Mouse (Mus musculus) frontal cortex, postnatal 25 days (tissue): ENCODE data around the gene Pdcd6.

Experiments
- DNase-seq, 2 experiments: peaks; one replicate each; pipeline ENCODE4 v3.0.0; 2022; ENCODE audit warnings: low spot score in 2 of 2

Pdcd6 gene

GRCm38 (mm10) chr13:74282299-74282698 is 35.1 kb downstream of the Pdcd6 start:
- DNase-seq = no peak

- DNase-seq = no peak
These were observed 41.7 kb downstream of the Pdcd6 start for GRCm38 (mm10) chr13:74275726-74276125.

GRCm38 (mm10) chr13:74260231-74260992 is 57.0 kb downstream of the Pdcd6 start:
- DNase-seq = peak; percentile 9 to 17

- DNase-seq = no peak
These were observed 57.7 kb downstream of the Pdcd6 start for GRCm38 (mm10) chr13:74259460-74260230.
